Mouse (Mus musculus): Measurements from ENCODE around the gene Crmp1. TPM values are rescaled to one million over a fixed set of nuclear protein-coding genes. Genes with fewer than 3 reads are reported as not detected.

The Crmp1 gene
- polyA plus RNA-seq, 1 experiment from 2014 or later, result 790 TPM

GRCm38 (mm10) chr5:37215276-37215675 lies 26.5 kb upstream of the Crmp1 start:
- H3K9ac ChIP-seq (replicated peaks), result no peak overlapping the region
- no peak overlapping the region for H3K4me3 ChIP-seq
- H3K27me3 ChIP-seq, result no peaks in the 10 kb centered on the region
- no peaks in the 10 kb centered on the region for H3K36me3 ChIP-seq
- no peaks in the 10 kb centered on the region for H3K4me1 ChIP-seq
- WGBS, result 88% methylated on average over 7 of the region's 7 CpGs
- no peak for ATAC-seq (replicated peaks)
- H3K4me2 ChIP-seq (replicated peaks), result no peak overlapping the region
- no peaks in the 10 kb centered on the region for H3K9me3 ChIP-seq
- H3K27ac ChIP-seq (replicated peaks), result no peak overlapping the region

- ATAC-seq (replicated peaks), result no peak
- H3K9me3 ChIP-seq, result no peaks in the 10 kb centered on the region
- H3K27me3 ChIP-seq, result no peaks in the 10 kb centered on the region
- H3K27ac ChIP-seq (replicated peaks), result no peak overlapping the region
- no peak overlapping the region for H3K4me2 ChIP-seq (replicated peaks)
- no peaks in the 10 kb centered on the region for H3K36me3 ChIP-seq
- H3K4me1 ChIP-seq, result no peaks in the 10 kb centered on the region
- H3K9ac ChIP-seq (replicated peaks), result no peak overlapping the region
- WGBS, result 40% methylated on average over 5 of the region's 5 CpGs
- H3K4me3 ChIP-seq, result no peak overlapping the region
These were observed 22.1 kb upstream of the Crmp1 start for GRCm38 (mm10) chr5:37219615-37220014.

- Histone ChIP-seq H3K4me2 (replicated peaks) (no peak overlapping the region), H3K4me3 (no peak overlapping the region), H3K9me3 (no peaks in the 10 kb centered on the region), H3K4me1 (no peaks in the 10 kb centered on the region), H3K27me3 (no peaks in the 10 kb centered on the region), H3K36me3 (no peaks in the 10 kb centered on the region), H3K27ac (replicated peaks) (no peak overlapping the region), H3K9ac (replicated peaks) (no peak overlapping the region)
- WGBS, result 92% methylated on average over 5 of the region's 5 CpGs
- ATAC-seq (replicated peaks), result no peak
These were observed 21.2 kb upstream of the Crmp1 start for GRCm38 (mm10) chr5:37220575-37220974.

GRCm38 (mm10) chr5:37221563-37221962 lies 20.2 kb upstream of the Crmp1 start:
- H3K36me3 ChIP-seq, result no peaks in the 10 kb centered on the region
- no peak overlapping the region for H3K4me3 ChIP-seq
- 38% methylated on average over 6 of the region's 6 CpGs for WGBS
- no peak overlapping the region for H3K4me2 ChIP-seq (replicated peaks)
- no peaks in the 10 kb centered on the region for H3K27me3 ChIP-seq
- no peaks in the 10 kb centered on the region for H3K9me3 ChIP-seq
- ATAC-seq (replicated peaks), result no peak
- H3K4me1 ChIP-seq, result no peaks in the 10 kb centered on the region
- no peak overlapping the region for H3K9ac ChIP-seq (replicated peaks)
- H3K27ac ChIP-seq (replicated peaks), result no peak overlapping the region

DNA sequence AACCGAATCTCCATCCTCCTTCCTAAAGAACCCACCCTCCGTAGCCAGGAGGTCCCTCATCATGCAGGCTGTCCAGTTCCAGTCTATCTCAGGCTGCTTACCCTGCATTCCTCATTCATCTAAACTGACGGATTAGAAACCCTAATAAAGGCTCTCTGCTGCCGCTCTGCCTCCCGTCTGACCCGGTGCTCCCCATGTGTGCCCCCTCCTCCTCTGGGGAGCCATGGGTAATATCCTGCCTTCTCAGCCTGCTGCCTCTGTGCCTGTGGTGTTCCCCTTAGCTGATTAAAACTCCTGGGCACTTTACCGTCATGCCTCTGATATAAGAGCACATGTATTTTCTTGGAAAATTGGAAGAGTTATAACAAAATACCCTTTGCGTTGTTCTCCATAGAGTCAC lies 19.4 kb upstream of the Crmp1 start:
- Histone ChIP-seq H3K9me3 (no peaks in the 10 kb centered on the region), H3K4me2 (replicated peaks) (no peak overlapping the region), H3K4me3 (no peak overlapping the region), H3K27me3 (no peaks in the 10 kb centered on the region), H3K36me3 (no peaks in the 10 kb centered on the region), H3K27ac (replicated peaks) (no peak overlapping the region), H3K9ac (replicated peaks) (no peak overlapping the region), H3K4me1 (no peaks in the 10 kb centered on the region)
- ATAC-seq (replicated peaks), result no peak
- 47% methylated on average over 8 of the region's 8 CpGs for WGBS

- Histone ChIP-seq H3K9me3 (no peaks in the 10 kb centered on the region), H3K36me3 (no peaks in the 10 kb centered on the region), H3K9ac (replicated peaks) (no peak overlapping the region), H3K4me3 (no peak overlapping the region), H3K4me1 (no peaks in the 10 kb centered on the region), H3K27me3 (no peaks in the 10 kb centered on the region), H3K4me2 (replicated peaks) (no peak overlapping the region), H3K27ac (replicated peaks) (no peak overlapping the region)
- 88% methylated on average over 1 of the region's 1 CpGs for WGBS
- no peak for ATAC-seq (replicated peaks)
These were observed 16.0 kb upstream of the Crmp1 start for GRCm38 (mm10) chr5:37225708-37226107.

DNA sequence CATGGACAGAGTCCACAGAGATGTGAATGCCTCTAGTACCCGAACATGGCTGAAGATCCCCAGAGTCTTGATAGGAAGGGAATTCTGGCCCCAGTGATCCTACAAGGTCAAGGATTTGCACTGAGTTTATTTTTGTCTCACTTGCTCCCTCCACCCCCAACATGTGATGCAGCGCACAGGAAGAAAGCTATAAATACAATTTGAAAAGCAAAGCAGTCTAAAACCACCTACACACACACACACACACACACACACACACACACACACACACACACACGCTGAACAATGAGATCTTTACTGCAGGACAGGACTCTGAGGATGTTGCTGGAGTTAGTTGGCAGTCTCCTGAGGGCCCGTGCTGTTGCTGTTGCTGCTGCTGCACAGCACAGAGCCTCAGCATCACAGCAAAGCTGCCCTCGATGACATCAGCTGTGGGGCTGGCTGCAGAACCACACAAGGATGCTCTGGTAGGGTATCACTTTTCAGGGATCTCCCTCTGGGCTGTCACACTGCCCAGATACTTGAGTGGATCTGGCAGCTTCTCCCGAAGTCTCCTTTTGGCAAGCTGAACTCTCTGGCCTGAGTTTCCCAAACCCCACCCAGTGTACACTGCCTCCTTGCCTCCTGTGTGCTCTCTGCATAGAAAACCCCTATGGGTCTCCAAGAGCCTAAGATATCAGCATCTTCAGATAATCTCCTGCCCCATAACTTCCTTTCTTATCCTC lies 13.6 kb upstream of the Crmp1 start:
- ATAC-seq (replicated peaks), result no peak
- H3K4me2 ChIP-seq (replicated peaks), result no peak overlapping the region

DNA sequence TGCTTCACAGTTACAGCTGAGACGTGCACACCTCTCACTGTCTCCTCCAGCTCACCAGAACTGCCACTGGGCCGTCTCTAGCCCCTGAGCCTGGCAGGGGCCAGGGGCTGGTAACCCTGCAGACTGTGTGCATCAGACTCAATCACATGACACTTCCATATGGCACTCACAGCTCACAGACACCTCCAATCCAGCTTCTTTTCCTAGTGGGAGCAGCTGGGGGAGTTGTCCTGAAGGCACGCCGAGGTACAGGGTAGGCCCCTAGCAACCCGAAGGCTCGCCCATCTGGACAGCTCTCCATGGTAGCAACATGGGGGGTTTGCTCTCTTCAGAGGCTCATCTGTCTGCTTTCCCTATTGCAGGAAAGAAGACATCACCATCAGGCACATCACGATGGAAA lies 12.8 kb upstream of the Crmp1 start:
- ATAC-seq (replicated peaks), result no peak
- no peak overlapping the region for H3K27ac ChIP-seq (replicated peaks)
- H3K9me3 ChIP-seq, result no peaks in the 10 kb centered on the region
- H3K4me1 ChIP-seq, result 0 out of 2 replicates have a peak, but pooled peaks cover 4% of the 10 kb centered on the region
- no peak overlapping the region for H3K4me2 ChIP-seq (replicated peaks)
- H3K9ac ChIP-seq (replicated peaks), result no peak overlapping the region
- 0 out of 2 replicates have a peak, but pooled peaks cover 2% of the 10 kb centered on the region for H3K27me3 ChIP-seq
- H3K36me3 ChIP-seq, result no peaks in the 10 kb centered on the region
- 63% methylated on average over 7 of the region's 7 CpGs for WGBS
- H3K4me3 ChIP-seq, result no peak overlapping the region

More for the DNA sequence above, 13.6 kb upstream of the Crmp1 start:
- H3K27me3 ChIP-seq, result 0 out of 2 replicates have a peak, but pooled peaks cover 2% of the 10 kb centered on the region
- 0 out of 2 replicates have a peak, but pooled peaks cover 4% of the 10 kb centered on the region for H3K4me1 ChIP-seq
- no peak overlapping the region for H3K27ac ChIP-seq (replicated peaks)
- H3K4me3 ChIP-seq, result no peak overlapping the region
- WGBS, result 65% methylated on average over 6 of the region's 6 CpGs
- no peaks in the 10 kb centered on the region for H3K36me3 ChIP-seq
- no peaks in the 10 kb centered on the region for H3K9me3 ChIP-seq
- no peak overlapping the region for H3K9ac ChIP-seq (replicated peaks)

- Histone ChIP-seq H3K4me3 (no peak overlapping the region), H3K27ac (replicated peaks) (peak overlapping the region; percentile 37), H3K9me3 (no peaks in the 10 kb centered on the region), H3K4me2 (replicated peaks) (no peak overlapping the region), H3K36me3 (no peaks in the 10 kb centered on the region), H3K9ac (replicated peaks) (no peak overlapping the region), H3K27me3 (0 out of 2 replicates have a peak, but pooled peaks cover 2% of the 10 kb centered on the region), H3K4me1 (0 out of 2 replicates have a peak, but pooled peaks cover 4% of the 10 kb centered on the region)
- 45% methylated on average over 9 of the region's 9 CpGs for WGBS
- peak; percentile 44; the same call in 1 of the 2 replicates for ATAC-seq (replicated peaks)
These were observed 8.7 kb upstream of the Crmp1 start for GRCm38 (mm10) chr5:37233010-37233557.

GRCm38 (mm10) chr5:37238654-37239053 lies 3.1 kb upstream of the Crmp1 start:
- no peak overlapping the region for H3K4me3 ChIP-seq
- no peaks in the 10 kb centered on the region for H3K36me3 ChIP-seq
- H3K9me3 ChIP-seq, result no peaks in the 10 kb centered on the region
- 43% methylated on average over 2 of the region's 2 CpGs for WGBS
- H3K4me1 ChIP-seq, result peaks cover 25% of the 10 kb centered on the region
- H3K4me2 ChIP-seq (replicated peaks), result no peak overlapping the region
- no peak overlapping the region for H3K27ac ChIP-seq (replicated peaks)
- no peak overlapping the region for H3K9ac ChIP-seq (replicated peaks)
- ATAC-seq (replicated peaks), result no peak
- peaks cover 30% of the 10 kb centered on the region for H3K27me3 ChIP-seq

GRCm38 (mm10) chr5:37240550-37240949 lies 1.2 kb upstream of the Crmp1 start:
- WGBS, result 10% methylated on average over 5 of the region's 5 CpGs

GRCm38 (mm10) chr5:37241224-37241623 lies 516 bp upstream of the Crmp1 start:
- Histone ChIP-seq H3K9ac (replicated peaks) (peak overlapping the region; percentile 93), H3K27ac (replicated peaks) (peak overlapping the region; percentile 44), H3K27me3 (peaks cover 30% of the 10 kb centered on the region), H3K9me3 (no peaks in the 10 kb centered on the region), H3K4me2 (replicated peaks) (peak overlapping the region; percentile 61), H3K4me1 (peaks cover 44% of the 10 kb centered on the region), H3K4me3 (peak overlapping the region; percentile 78), H3K36me3 (no peaks in the 10 kb centered on the region)
- ATAC-seq (replicated peaks), result peak; percentile 11
- 7% methylated on average over 9 of the region's 9 CpGs for WGBS

More at GRCm38 (mm10) chr5:37240550-37240949, 1.2 kb upstream of the Crmp1 start:
- no peaks in the 10 kb centered on the region for H3K36me3 ChIP-seq
- no peak overlapping the region for H3K9ac ChIP-seq (replicated peaks)
- H3K27ac ChIP-seq (replicated peaks), result no peak overlapping the region
- no peaks in the 10 kb centered on the region for H3K9me3 ChIP-seq
- peaks cover 44% of the 10 kb centered on the region for H3K4me1 ChIP-seq
- ATAC-seq (replicated peaks), result no peak
- no peak overlapping the region for H3K4me3 ChIP-seq
- H3K4me2 ChIP-seq (replicated peaks), result no peak overlapping the region
- peaks cover 30% of the 10 kb centered on the region for H3K27me3 ChIP-seq
